ENCODE assay signal across 9 mouse cellular contexts in the genomic region with DNA sequence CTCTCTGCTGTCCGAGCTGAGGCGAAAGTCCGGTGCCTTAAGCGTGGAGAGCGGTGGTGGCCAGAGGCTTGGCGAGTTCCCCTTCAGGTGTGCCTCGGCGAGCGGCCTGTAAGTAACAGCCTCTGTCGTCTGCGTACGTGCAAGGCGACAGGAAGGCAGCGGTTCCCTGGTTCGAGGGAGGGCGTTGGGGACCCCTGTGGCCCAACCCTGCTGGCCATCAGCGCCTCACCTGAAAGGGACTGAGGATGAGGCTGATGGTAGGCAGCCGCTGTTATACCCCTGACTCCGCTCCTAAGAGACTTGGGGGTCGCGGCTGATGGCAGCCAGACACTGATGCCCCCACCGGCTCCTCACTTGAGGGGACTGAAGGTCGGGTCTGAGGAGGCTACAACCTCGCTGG. TPM values are rescaled to one million over a fixed set of nuclear protein-coding genes. Genes with fewer than 3 reads are reported as not detected.
DNase-seq lines count a peak whose midpoint lies in the region; ATAC-seq and TF ChIP-seq lines count a peak whose summit lies in the region.
"Not testable (repeated sequence)": the region's sequence is repeated elsewhere in the genome, so short reads cannot be mapped to it uniquely, and the experiment has no call there.
"Had no signal": no experiment of that assay in that cellular context is flagged by ENCODE, and none has a peak within 500 bp of the region (broad histone marks: within the 10 kb centered on the region; RNA-seq: fewer than 3 reads in every experiment).

No protein-coding gene starts in this region.

- peak; percentile 8 for DNase-seq in ES-CJ7 (ENCODE audit: low read depth, low spot score)
- peak; percentile 55 to 60 for DNase-seq in cerebellum, adult 18-20 months
- DNase-seq in forebrain, embryonic 14.5 days (ENCODE audit: low spot score): peak; percentile 29
- DNase-seq in layer of hippocampus, adult 11-12 months (ENCODE audit: low spot score): peak; percentile 15
- peak; percentile 13 for DNase-seq in lung, postnatal 0 days (ENCODE audit: low spot score)
- peak; percentile 9 for DNase-seq in retina, adult 2 months (ENCODE audit: low read depth, low spot score)
- peak; percentile 44 for DNase-seq in thymus, adult 2 months

- TF ChIP-seq POLR2A in thymus, adult 2 months (IDR thresholded peaks at IDR 0.05; ENCODE audit: control insufficient read depth, extremely low read depth, insufficient read depth, low read length, poor library complexity): not testable (repeated sequence)

- H3K9me3 ChIP-seq in forebrain, embryonic 14.5 days (replicated peaks; ENCODE audit: control insufficient read depth, low read length); lung, postnatal 0 days (ENCODE audit: low read length): not testable (repeated sequence)

- not testable (repeated sequence) for H3K27me3 ChIP-seq in forebrain, embryonic 14.5 days (replicated peaks; ENCODE audit: control insufficient read depth, insufficient read depth, low read length); lung, postnatal 0 days (replicated peaks; ENCODE audit: insufficient read depth, low read length); thymus, adult 2 months (ENCODE audit: control insufficient read depth, insufficient read depth, low read length)

- not testable (repeated sequence) for H3K4me1 ChIP-seq in forebrain, embryonic 14.5 days (ENCODE audit: control insufficient read depth, insufficient read depth, low read length); lung, postnatal 0 days (ENCODE audit: insufficient read depth, low read depth, low read length); thymus, adult 2 months (replicated peaks; ENCODE audit: control insufficient read depth, insufficient read depth, low read length)

- not testable (repeated sequence) for ATAC-seq in forebrain, embryonic 14.5 days; lung, postnatal 0 days
- ATAC-seq in hematopoietic stem cell, adult 5-6 weeks (replicated peaks in 1 of 2; ENCODE audit: insufficient read depth in 1 of 2, low FRiP score in 2 of 2, low TSS enrichment in 1 of 2, low read depth in 1 of 2, poor library complexity in 2 of 2, severe bottlenecking in 2 of 2): peak; percentile 25 to 69; a peak in 3 of 4 replicates

- WGBS in forebrain, embryonic 14.5 days: 0% methylated on average over 18 of the region's 24 CpGs
- WGBS in lung, postnatal 0 days: under 1% methylated on average over 18 of the region's 24 CpGs
- 3% methylated on average over 21 of the region's 24 CpGs for WGBS in thymus, adult 2 months

- H3K9ac ChIP-seq in forebrain, embryonic 14.5 days (ENCODE audit: low read length): peak overlapping the region; percentile 65
- H3K9ac ChIP-seq in lung, postnatal 0 days (replicated peaks; ENCODE audit: low read depth): peak overlapping the region; percentile 41

- H3K27ac ChIP-seq in forebrain, embryonic 14.5 days (ENCODE audit: low read depth, low read length): 0 out of 2 replicates have a peak overlapping the region, but pooled peaks have one; percentile 14
- not testable (repeated sequence) for H3K27ac ChIP-seq in lung, postnatal 0 days (ENCODE audit: low read length); thymus, adult 2 months (ENCODE audit: control insufficient read depth, insufficient read depth, low read length)

- peak overlapping the region; percentile 45 for H3K4me3 ChIP-seq in forebrain, embryonic 14.5 days (ENCODE audit: low read depth, low read length)
- H3K4me3 ChIP-seq in lung, postnatal 0 days (ENCODE audit: low read depth, low read length): peak overlapping the region; percentile 51
- peak overlapping the region; percentile 78 for H3K4me3 ChIP-seq in thymus, adult 2 months (ENCODE audit: control insufficient read depth, insufficient read depth, low read length)

- not testable (repeated sequence) for H3K36me3 ChIP-seq in forebrain, embryonic 14.5 days (ENCODE audit: control insufficient read depth, insufficient read depth, low read length); lung, postnatal 0 days (ENCODE audit: insufficient read depth, low read length); thymus, adult 2 months (ENCODE audit: control insufficient read depth, insufficient read depth, low read length)

- not testable (repeated sequence) for TF ChIP-seq CTCF in lung, postnatal 0 days (IDR thresholded peaks at IDR 0.05); thymus, adult 2 months (IDR thresholded peaks at IDR 0.05; ENCODE audit: borderline replicate concordance, control insufficient read depth, extremely low read depth, insufficient read depth, low read length, poor library complexity)

- TF ChIP-seq EP300 in lung, postnatal 0 days (IDR thresholded peaks at IDR 0.05): not testable (repeated sequence)

- peak overlapping the region; percentile 57 for H3K4me2 ChIP-seq in forebrain, embryonic 14.5 days (ENCODE audit: low read length)
- H3K4me2 ChIP-seq in lung, postnatal 0 days (replicated peaks; ENCODE audit: low read depth, low read length): peak overlapping the region; percentile 72

RNA-seq across cellular contexts. Expression of gene 1700034I23Rik, which starts 8.0 kb away (rescaled TPM):
- 0.14 TPM in 1 of 2 replicates, not detected in the other for polyA plus RNA-seq in forebrain, embryonic 14.5 days (2014; fragmentation: Nextera tagmentation; extraction: Ambion mirVana)
- not detected in 2 replicates for total RNA-seq in hematopoietic stem cell, adult 5-6 weeks (2017)
- polyA plus RNA-seq in lung, postnatal 0 days (2015; fragmentation: Nextera tagmentation; extraction: Ambion mirVana): 0.08 TPM in 1 of 2 replicates, not detected in the other
- polyA plus RNA-seq in thymus, adult 2 months (2012; rRNA removed): 0.04 TPM in 1 of 2 replicates, not detected in the other
- total RNA-seq: adrenal gland, postnatal 4 days had no signal

RNA-seq across cellular contexts. Expression of gene Abhd18, which starts 47.6 kb away (rescaled TPM):
- polyA plus RNA-seq in forebrain, embryonic 14.5 days (2014; fragmentation: Nextera tagmentation; extraction: Ambion mirVana): 5.2 and 5.8 TPM in 2 replicates
- total RNA-seq in hematopoietic stem cell, adult 5-6 weeks (2017): 10.9 and 13.2 TPM in 2 replicates
- 4.7 and 5.9 TPM in 2 replicates for polyA plus RNA-seq in lung, postnatal 0 days (2015; fragmentation: Nextera tagmentation; extraction: Ambion mirVana)
- polyA plus RNA-seq in thymus, adult 2 months (2012; rRNA removed): 4.8 and 6.4 TPM in 2 replicates

RNA-seq across cellular contexts. Expression of gene Mfsd8, which starts 47.6 kb away (rescaled TPM):
- 22.6 and 23.5 TPM in 2 replicates for polyA plus RNA-seq in forebrain, embryonic 14.5 days (2014; fragmentation: Nextera tagmentation; extraction: Ambion mirVana)
- 5.4 and 8.9 TPM in 2 replicates for total RNA-seq in hematopoietic stem cell, adult 5-6 weeks (2017)
- 7.1 and 8.9 TPM in 2 replicates for polyA plus RNA-seq in lung, postnatal 0 days (2015; fragmentation: Nextera tagmentation; extraction: Ambion mirVana)
- 7.5 and 8.3 TPM in 2 replicates for polyA plus RNA-seq in thymus, adult 2 months (2012; rRNA removed)

RNA-seq across cellular contexts. Expression of gene Larp1b, which starts 55.3 kb away (rescaled TPM):
- 1.8 and 2.7 TPM in 2 replicates for polyA plus RNA-seq in forebrain, embryonic 14.5 days (2014; fragmentation: Nextera tagmentation; extraction: Ambion mirVana)
- total RNA-seq in hematopoietic stem cell, adult 5-6 weeks (2017): 18.8 and 20.3 TPM in 2 replicates
- 6.6 and 7.2 TPM in 2 replicates for polyA plus RNA-seq in lung, postnatal 0 days (2015; fragmentation: Nextera tagmentation; extraction: Ambion mirVana)
- 4.8 and 5.0 TPM in 2 replicates for polyA plus RNA-seq in thymus, adult 2 months (2012; rRNA removed)
